Mouse (Mus musculus) spleen, adult 2 months (tissue): ENCODE results near the gene Zfp60. TPM values are rescaled to one million over a fixed set of nuclear protein-coding genes. Genes with fewer than 3 reads are reported as not detected.
"Not testable (repeated sequence)": the region's sequence is repeated elsewhere in the genome, so short reads cannot be mapped to it uniquely, and the experiment has no call there.

Experiments
- DNase-seq, 2 experiments: peaks; one replicate each; pipeline versions ENCODE4 v3.0.0 to v3.0.0-alpha.2; 2012 to 2021; ENCODE audit warnings: low spot score in 2 of 2, low read depth in 1 of 2
- H3K27ac ChIP-seq: fragments of 200-500 bp; 2 replicates; pipeline ENCODE4 v1.5.1; 2012; ENCODE audit warnings: low read length, inconsistent platforms; ENCODE audit not compliant: insufficient read depth
- H3K27me3 ChIP-seq: fragments of 200-500 bp; 2 replicates; pipeline ENCODE4 v1.6.1; 2012; ENCODE audit warnings: mild to moderate bottlenecking, moderate library complexity, low read length, inconsistent platforms; ENCODE audit not compliant: control insufficient read depth, insufficient read depth
- H3K36me3 ChIP-seq: fragments of 200-500 bp; 2 replicates; pipeline ENCODE4 v1.6.1; 2012; ENCODE audit warnings: mild to moderate bottlenecking, low read length, inconsistent platforms; ENCODE audit not compliant: control insufficient read depth, insufficient read depth
- H3K4me1 ChIP-seq: fragments of 200-500 bp; 2 replicates; pipeline ENCODE4 v1.6.1; 2011; ENCODE audit warnings: inconsistent platforms; ENCODE audit not compliant: control insufficient read depth, insufficient read depth, insufficient read length
- H3K4me3 ChIP-seq: fragments of 200-500 bp; 2 replicates; pipeline ENCODE4 v1.5.1; 2011; ENCODE audit warnings: mild to moderate bottlenecking, inconsistent platforms; ENCODE audit not compliant: insufficient read depth, insufficient read length; ENCODE audit errors: extremely low read depth
- CTCF ChIP-seq: fragments of 200-500 bp; IDR thresholded peaks from 2 replicates; pipeline ENCODE4 v1.5.1; 2011; ENCODE audit warnings: mild to moderate bottlenecking, inconsistent platforms; ENCODE audit not compliant: insufficient read depth, insufficient read length, insufficient replicate concordance; ENCODE audit errors: extremely low read depth
- POLR2A ChIP-seq: fragments of 200-500 bp; IDR thresholded peaks from 2 replicates; pipeline ENCODE4 v1.6.1; 2011; ENCODE audit warnings: low read depth, low read length, inconsistent platforms
- WGBS: fragments of 180-500 bp; shearing (Covaris S2); methylation state at CpG from one replicate; pipeline ENCODE4 v1.1.7; 2018; 5-methylcytosine and 5-hydroxymethylcytosine counted together
- polyA plus RNA-seq: library from polyadenylated mRNA; depleted of rRNA; stranded (reverse); fragments of >200 nt; gene quantifications from 2 replicates; pipeline ENCODE4 v1.2.3, GENCODE M21; 2012; rRNA removed

Zfp60 gene
- polyA plus RNA-seq, 1 experiment, result 1.2 TPM

DNA sequence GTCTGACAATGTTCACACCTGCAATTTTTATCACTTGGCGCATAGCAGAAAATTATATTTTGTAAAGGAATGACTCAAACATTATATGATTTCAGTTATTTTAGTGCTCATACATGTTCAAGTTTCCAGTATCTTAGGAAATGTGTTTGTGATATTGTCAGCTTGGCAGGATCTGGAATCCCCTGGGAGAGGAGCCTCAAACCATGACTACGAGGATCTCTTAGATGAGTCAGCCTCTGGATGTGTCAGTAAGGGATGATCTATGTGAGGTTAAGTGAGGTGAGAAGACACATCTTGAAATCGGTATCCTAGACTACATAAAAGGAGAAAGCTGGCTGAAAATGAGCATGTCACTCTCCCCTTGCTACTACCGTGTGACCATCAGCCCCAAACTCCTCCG lies 58.1 kb downstream of the Zfp60 start:
- Histone ChIP-seq H3K27ac (no peak overlapping the region), H3K4me3 (no peak overlapping the region), H3K4me1 (no peaks in the 10 kb centered on the region), H3K27me3 (no peaks in the 10 kb centered on the region), H3K36me3 (no peaks in the 10 kb centered on the region)
- no peak for TF ChIP-seq POLR2A
- TF ChIP-seq CTCF, result no peak
- no peak for DNase-seq
- whole genome bisulfite sequencing, result 82% methylated on average over 5 of the region's 5 CpGs

DNA sequence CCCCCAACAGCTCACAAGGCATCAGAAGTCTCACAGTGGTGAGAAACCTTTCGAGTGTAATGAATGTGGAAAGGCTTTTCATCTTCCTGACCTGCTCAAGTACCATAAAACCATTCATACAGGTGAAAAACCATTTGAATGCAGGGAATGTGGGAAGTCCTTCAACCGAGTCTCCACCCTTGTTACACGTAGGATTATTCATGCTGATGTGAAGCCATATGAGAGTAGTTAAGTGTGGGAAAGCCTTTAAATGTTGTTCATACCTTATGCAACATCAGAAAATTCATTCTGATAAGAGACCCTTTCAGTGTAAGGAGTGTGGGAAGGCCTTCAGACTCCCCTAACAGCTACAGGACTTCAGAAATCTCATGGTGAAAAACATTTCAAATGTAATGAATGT lies 62.7 kb downstream of the Zfp60 start:
- H3K36me3 ChIP-seq, H3K27ac ChIP-seq, H3K4me3 ChIP-seq, DNase-seq, H3K4me1 ChIP-seq, H3K27me3 ChIP-seq: not testable (repeated sequence)
- 51% methylated on average over 3 of the region's 3 CpGs for WGBS

DNA sequence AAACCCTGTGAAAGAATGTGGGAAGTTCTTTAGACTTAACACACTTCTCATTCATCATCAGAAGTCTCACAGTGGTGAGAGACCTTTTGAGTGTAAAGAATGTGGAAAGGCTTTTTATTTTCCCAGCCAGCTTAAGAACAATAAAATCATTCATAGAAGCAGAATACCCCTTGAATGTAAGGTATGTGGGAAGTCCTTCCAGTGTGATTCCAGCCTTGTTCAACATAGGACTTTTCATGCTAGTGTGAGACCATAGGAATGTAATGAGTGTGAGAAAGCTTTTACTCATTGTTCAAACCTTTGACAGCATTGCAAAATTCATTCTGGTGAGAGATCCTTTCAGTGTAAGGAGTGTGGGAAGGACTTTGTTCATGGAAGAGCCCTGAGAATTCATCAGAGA lies 63.4 kb downstream of the Zfp60 start:
- H3K36me3 ChIP-seq, result no peaks in the 10 kb centered on the region
- no peak overlapping the region for H3K4me3 ChIP-seq
- no peaks in the 10 kb centered on the region for H3K4me1 ChIP-seq
- DNase-seq, result no peak
- TF ChIP-seq POLR2A (no peak), CTCF (no peak)
- no peak overlapping the region for H3K27ac ChIP-seq
- H3K27me3 ChIP-seq, result no peaks in the 10 kb centered on the region

DNA sequence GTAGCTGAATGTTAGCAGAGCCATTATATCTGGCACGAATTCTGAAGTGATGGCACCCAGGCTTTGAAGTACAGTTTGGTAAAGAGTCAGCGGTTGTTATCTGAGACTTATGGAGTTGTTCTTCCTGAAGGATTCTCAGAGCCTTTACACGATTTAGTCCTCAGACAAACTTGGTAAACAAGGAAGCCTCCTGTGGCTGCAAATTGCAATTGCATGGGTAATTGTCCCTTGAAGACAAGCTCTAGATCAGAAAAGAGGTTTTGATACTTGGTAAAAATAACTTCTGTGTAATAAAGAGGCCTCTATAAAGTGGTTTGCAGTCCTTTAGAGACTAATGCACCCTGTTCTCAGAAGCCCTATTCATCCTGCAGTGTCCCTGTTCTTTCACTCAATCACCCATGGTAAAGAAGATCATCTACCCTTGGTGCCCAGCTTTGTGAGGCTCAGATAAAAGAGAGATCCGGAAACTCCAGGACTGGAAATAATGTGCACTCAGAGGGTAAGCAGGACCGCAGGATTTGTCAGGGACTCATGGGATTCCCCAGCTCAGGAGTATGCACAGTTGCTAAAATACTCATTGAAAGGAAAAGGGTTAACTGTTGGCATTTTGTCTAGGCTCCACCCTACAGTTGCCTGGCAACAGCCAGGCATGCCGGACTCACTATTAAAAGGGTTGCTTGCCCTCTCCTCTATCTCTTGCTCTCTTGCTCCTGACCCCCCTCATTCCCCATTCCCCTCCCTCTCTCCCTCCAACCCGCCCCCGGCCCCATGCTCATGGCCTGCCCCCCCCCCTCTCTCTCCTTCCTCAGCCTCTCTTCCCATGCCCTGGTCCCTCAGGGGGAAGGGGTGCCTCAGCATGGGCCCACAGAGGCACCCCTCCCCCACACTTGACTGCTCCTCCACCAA lies 67.0 kb downstream of the Zfp60 start:
- TF ChIP-seq CTCF, result no peak
- no peak for TF ChIP-seq POLR2A
- Histone ChIP-seq H3K27ac (no peak overlapping the region), H3K4me3 (no peak overlapping the region), H3K27me3 (no peaks in the 10 kb centered on the region), H3K36me3 (no peaks in the 10 kb centered on the region), H3K4me1 (no peaks in the 10 kb centered on the region)
- no peak for DNase-seq
- WGBS, result 67% methylated on average over 7 of the region's 8 CpGs

DNA sequence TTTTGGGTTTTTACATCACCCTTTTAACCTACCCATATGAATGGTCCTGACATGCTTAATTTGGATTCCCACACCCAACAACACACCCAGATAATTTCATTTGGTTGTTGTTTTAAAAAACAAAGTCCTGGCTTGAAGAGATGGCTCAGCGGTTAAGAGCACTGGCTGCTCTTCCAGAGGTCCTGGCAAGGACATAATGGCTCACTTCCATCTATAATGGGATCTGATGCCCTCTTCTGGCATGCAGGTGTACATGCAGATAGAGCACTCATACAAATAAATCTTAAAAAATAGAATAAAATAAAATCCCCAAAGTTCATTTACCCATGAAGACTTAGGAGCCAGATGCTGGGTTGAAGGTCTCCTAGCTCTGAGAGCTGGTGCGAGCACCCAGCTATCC lies 69.9 kb downstream of the Zfp60 start:
- TF ChIP-seq CTCF (no peak), POLR2A (no peak)
- Histone ChIP-seq H3K4me1 (no peaks in the 10 kb centered on the region; the same call in 1 of the 2 replicates), H3K27ac (no peak overlapping the region), H3K27me3 (no peaks in the 10 kb centered on the region), H3K4me3 (no peak overlapping the region), H3K36me3 (no peaks in the 10 kb centered on the region)
- WGBS, result 65% methylated on average over 2 of the region's 2 CpGs
- DNase-seq, result no peak

DNA sequence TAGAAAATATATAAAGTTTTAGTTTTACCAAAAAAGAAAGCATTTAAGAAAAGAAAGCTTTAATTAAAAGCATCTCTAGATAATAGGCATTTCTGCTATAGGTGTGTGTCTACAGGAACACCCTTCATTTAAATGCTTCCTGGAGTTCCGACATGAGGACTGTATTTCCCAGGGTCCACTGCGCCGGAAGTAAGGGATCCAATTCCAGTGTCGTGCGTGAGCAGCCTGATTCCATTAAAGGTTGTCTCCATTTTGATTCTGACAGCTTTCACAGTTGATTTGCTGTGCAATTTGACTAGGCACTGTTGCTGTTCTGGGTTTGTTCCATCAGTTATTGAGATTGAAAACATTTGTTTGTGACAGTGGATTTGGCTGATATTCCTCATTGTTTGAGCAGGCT lies 71.8 kb downstream of the Zfp60 start:
- no peaks in the 10 kb centered on the region; the same call in 1 of the 2 replicates for H3K4me1 ChIP-seq
- H3K27me3 ChIP-seq, result no peaks in the 10 kb centered on the region
- H3K4me3 ChIP-seq, result no peak overlapping the region
- no peaks in the 10 kb centered on the region for H3K36me3 ChIP-seq
- no peak for DNase-seq
- no peak overlapping the region for H3K27ac ChIP-seq
- TF ChIP-seq CTCF (no peak), POLR2A (no peak)
- 92% methylated on average over 5 of the region's 5 CpGs for WGBS

Other genes with a start within 250 kb of the Zfp60 start
- 21.9 and 33.0 TPM in 2 replicates for gene Sertad1, start 244.5 kb upstream of the Zfp60 start, polyA plus RNA-seq
- gene Prx, start 232.1 kb upstream of the Zfp60 start, polyA plus RNA-seq, result 0.68 and 0.72 TPM in 2 replicates
- gene Hipk4, start 208.1 kb upstream of the Zfp60 start, polyA plus RNA-seq, result 0.28 and 0.47 TPM in 2 replicates
- gene Pld3, start 178.2 kb upstream of the Zfp60 start, polyA plus RNA-seq, result 266 and 280 TPM in 2 replicates
- gene 2310022A10Rik, start 178.2 kb upstream of the Zfp60 start, polyA plus RNA-seq, result 25.9 and 26.5 TPM in 2 replicates
- 48.7 and 48.8 TPM in 2 replicates for gene Akt2, start 139.8 kb upstream of the Zfp60 start, polyA plus RNA-seq
- gene Ttc9b, start 77.5 kb upstream of the Zfp60 start, polyA plus RNA-seq, result not detected in 2 replicates
- gene Map3k10, start 56.8 kb upstream of the Zfp60 start, polyA plus RNA-seq, result 16.1 and 22.2 TPM in 2 replicates
- 0.06 and 0.13 TPM in 2 replicates for gene Zfp607b, start 42.0 kb upstream of the Zfp60 start, polyA plus RNA-seq
- gene Zfp626, start 75.8 kb downstream of the Zfp60 start, polyA plus RNA-seq, result 0.53 and 0.75 TPM in 2 replicates
- gene Zfp59, start 107.2 kb downstream of the Zfp60 start, polyA plus RNA-seq, result 0.25 and 0.39 TPM in 2 replicates
- gene Zfp607a, start 126.1 kb downstream of the Zfp60 start, polyA plus RNA-seq, result 0.54 and 0.88 TPM in 2 replicates
- 0.56 and 1.1 TPM in 2 replicates for gene Zfp974, start 198.1 kb downstream of the Zfp60 start, polyA plus RNA-seq
- gene Zfp780b, start 247.8 kb downstream of the Zfp60 start, polyA plus RNA-seq, result 0.92 and 1.4 TPM in 2 replicates